Mouse (Mus musculus) kidney, adult 2 months (tissue): ENCODE measurements at regions not wholly inside any gene's neighbourhood (a gene's known extent, or its start where the extent isn't known, plus 50 kb on each side); places are given as distances from the start of the nearest gene placed in this dataset.
A peak's percentile ranks its signal among the peaks of the same experiment; 100 is the strongest.

Source experiments
- DNase-seq: peaks from one replicate; pipeline ENCODE4 v3.0.0; 2021
- H3K27ac ChIP-seq: fragments of 200-500 bp; 2 replicates; pipeline ENCODE4 v1.5.1; 2012; ENCODE audit warnings: low read depth, low read length, control low read depth, inconsistent platforms; ENCODE audit not compliant: insufficient read depth
- H3K27me3 ChIP-seq: fragments of 200-500 bp; replicated peaks from 2 replicates; pipeline ENCODE4 v1.6.1; 2012; ENCODE audit warnings: mild to moderate bottlenecking, moderate library complexity, low read length, inconsistent platforms; ENCODE audit not compliant: control insufficient read depth, insufficient read depth
- H3K36me3 ChIP-seq: fragments of 200-500 bp; 2 replicates; pipeline ENCODE4 v1.6.1; 2012; ENCODE audit warnings: mild to moderate bottlenecking, moderate library complexity, low read length, inconsistent platforms; ENCODE audit not compliant: control insufficient read depth, insufficient read depth
- H3K4me1 ChIP-seq: fragments of 200-500 bp; 2 replicates; pipeline ENCODE4 v1.6.1; 2011; ENCODE audit warnings: low read length; ENCODE audit not compliant: control insufficient read depth, insufficient read depth
- H3K4me3 ChIP-seq: fragments of 200-500 bp; 2 replicates; pipeline ENCODE4 v1.5.1; 2011; ENCODE audit warnings: mild to moderate bottlenecking, low read depth, low read length, control low read depth; ENCODE audit not compliant: insufficient read depth
- CTCF ChIP-seq: fragments of 200-500 bp; conservative IDR thresholded peaks from 2 replicates; pipeline ENCODE4 v1.5.1; 2011; ENCODE audit warnings: low read depth, mild to moderate bottlenecking, control low read depth, low read length, moderate library complexity, mixed read lengths; ENCODE audit not compliant: insufficient read depth, insufficient read length
- POLR2A ChIP-seq: fragments of 200-500 bp; IDR thresholded peaks from one replicate; pipeline ENCODE4 v1.6.1; 2011; ENCODE audit warnings: low read depth, low read length, control low read depth
- WGBS: fragments of 180-500 bp; shearing (Covaris S2); methylation state at CpG from one replicate; pipeline ENCODE4 v1.1.7; 2018; 5-methylcytosine and 5-hydroxymethylcytosine counted together

DNA sequence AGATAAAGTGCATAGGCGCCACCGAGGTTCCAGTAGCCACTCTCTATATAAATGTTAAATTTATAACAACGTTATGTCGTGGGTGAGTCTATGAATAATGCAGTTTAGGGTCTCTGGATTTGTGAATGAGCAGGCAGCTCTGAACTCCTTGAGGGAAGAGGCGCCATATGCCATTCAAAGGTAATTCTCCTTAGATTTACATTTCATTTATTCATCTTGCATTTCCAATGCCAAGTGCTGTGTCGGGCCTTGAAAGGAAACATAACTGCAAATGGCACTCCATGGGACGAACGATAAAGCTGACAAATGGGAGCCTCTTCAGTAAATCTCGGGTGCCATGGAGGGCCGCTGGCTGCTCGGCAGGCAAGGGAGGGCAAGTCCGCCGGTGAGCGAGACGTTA, 216.4 kb upstream of the Nr5a2 start:
- no peaks in the 10 kb centered on the region for H3K36me3 ChIP-seq
- H3K4me3 ChIP-seq = no peak overlapping the region
- WGBS = 83% methylated on average over 15 of the region's 15 CpGs
- DNase-seq = no peak
- TF ChIP-seq CTCF (no peak), POLR2A (no peak)
- no peaks in the 10 kb centered on the region for H3K27me3 ChIP-seq
- H3K4me1 ChIP-seq = no peaks in the 10 kb centered on the region
- no peak overlapping the region for H3K27ac ChIP-seq

DNA sequence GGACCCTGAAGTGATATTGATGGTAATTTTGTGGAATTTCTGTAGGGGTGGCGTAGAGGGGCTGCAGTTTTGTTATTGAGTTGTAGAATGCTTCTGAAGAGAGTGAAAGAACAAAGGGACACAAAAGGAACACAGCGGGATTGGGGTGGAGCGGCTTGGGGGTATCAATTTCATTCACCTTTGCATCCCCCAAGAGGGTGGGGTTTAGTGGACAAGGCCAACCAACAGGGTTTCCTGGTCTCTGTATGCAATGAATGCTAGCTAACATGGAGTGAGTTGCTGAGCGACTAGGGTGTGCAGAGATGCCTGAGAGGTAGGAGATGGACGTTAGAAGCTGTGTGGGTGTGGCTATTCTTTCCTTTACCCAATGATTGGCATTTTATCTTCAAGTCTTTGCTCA, 213.8 kb upstream of the Nr5a2 start:
- DNase-seq = no peak
- Histone ChIP-seq H3K27me3 (no peaks in the 10 kb centered on the region), H3K4me1 (no peaks in the 10 kb centered on the region), H3K4me3 (no peak overlapping the region), H3K36me3 (no peaks in the 10 kb centered on the region), H3K27ac (no peak overlapping the region)
- 55% methylated on average over 5 of the region's 5 CpGs for WGBS
- TF ChIP-seq CTCF (no peak), POLR2A (no peak)

DNA sequence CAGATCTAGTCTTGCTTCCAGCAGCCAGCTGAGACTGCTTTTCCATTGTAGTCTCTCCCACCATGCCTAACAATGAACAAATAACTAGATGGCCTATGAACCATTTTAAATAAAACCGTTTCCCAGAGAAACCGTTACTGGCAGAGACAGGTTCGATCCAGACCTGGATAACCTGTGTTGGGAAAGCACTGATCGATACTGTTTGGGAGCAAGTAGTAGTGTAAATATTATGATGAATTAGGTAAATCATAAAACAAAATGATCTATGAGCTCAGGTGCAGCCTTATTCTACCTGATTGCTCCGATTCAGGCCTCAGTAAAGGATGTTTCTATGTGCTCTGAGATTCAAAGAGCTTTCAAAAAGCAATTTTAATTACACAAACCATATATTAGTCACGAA, 211.9 kb upstream of the Nr5a2 start:
- 87% methylated on average over 6 of the region's 6 CpGs for WGBS
- Histone ChIP-seq H3K4me3 (no peak overlapping the region), H3K27me3 (no peaks in the 10 kb centered on the region), H3K27ac (no peak overlapping the region), H3K4me1 (no peaks in the 10 kb centered on the region), H3K36me3 (no peaks in the 10 kb centered on the region)
- DNase-seq = no peak
- TF ChIP-seq POLR2A (no peak), CTCF (no peak)

DNA sequence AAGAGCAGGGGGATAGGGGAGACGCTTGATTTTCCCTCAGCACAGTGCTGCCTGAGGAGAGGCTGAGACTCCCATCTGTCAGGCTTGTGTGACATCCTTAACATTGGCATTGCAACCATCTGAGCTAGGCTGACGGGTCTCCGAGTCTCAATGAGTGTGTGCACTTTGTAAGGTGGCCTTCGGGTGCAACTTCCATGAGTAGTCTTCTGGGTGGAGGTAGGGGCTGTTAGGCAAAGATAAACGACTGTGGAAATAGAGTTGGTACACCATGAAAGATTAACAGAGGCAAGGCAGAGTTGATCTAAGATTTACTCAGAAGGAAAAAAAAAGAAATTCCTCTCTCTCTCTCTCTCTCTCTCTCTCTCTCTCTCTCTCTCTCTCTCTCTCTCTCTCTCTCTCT, 211.2 kb upstream of the Nr5a2 start:
- TF ChIP-seq CTCF (no peak), POLR2A (no peak)
- no peak overlapping the region for H3K4me3 ChIP-seq
- no peak overlapping the region for H3K27ac ChIP-seq
- H3K27me3 ChIP-seq = no peaks in the 10 kb centered on the region
- no peaks in the 10 kb centered on the region for H3K36me3 ChIP-seq
- 56% methylated on average over 5 of the region's 5 CpGs for WGBS
- no peak for DNase-seq
- no peaks in the 10 kb centered on the region for H3K4me1 ChIP-seq

DNA sequence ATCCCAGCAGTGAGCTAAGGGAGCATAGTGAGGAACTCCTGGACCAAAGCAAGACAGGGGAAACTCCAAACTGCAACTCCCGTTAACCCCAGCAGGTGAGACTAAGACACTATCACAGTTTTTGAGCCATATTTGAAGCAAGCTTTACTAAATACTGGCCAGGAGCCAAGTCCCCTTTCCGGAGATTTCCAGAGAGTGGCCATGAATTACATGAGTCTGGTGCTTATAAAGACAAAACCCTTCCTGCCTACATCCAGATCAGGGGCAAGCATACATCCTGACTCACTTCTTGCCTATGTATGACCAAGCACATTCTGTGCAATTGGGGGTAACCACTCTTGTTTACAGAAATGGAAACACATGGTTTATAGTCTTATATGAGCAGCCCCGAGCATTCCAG, 187.6 kb upstream of the Nr5a2 start:
- DNase-seq = no peak
- TF ChIP-seq POLR2A = no peak
- no peak for TF ChIP-seq CTCF
- Histone ChIP-seq H3K27me3 (no peaks in the 10 kb centered on the region), H3K36me3 (no peaks in the 10 kb centered on the region), H3K27ac (no peak overlapping the region), H3K4me1 (no peaks in the 10 kb centered on the region), H3K4me3 (no peak overlapping the region)
- 56% methylated on average over 3 of the region's 3 CpGs for WGBS

DNA sequence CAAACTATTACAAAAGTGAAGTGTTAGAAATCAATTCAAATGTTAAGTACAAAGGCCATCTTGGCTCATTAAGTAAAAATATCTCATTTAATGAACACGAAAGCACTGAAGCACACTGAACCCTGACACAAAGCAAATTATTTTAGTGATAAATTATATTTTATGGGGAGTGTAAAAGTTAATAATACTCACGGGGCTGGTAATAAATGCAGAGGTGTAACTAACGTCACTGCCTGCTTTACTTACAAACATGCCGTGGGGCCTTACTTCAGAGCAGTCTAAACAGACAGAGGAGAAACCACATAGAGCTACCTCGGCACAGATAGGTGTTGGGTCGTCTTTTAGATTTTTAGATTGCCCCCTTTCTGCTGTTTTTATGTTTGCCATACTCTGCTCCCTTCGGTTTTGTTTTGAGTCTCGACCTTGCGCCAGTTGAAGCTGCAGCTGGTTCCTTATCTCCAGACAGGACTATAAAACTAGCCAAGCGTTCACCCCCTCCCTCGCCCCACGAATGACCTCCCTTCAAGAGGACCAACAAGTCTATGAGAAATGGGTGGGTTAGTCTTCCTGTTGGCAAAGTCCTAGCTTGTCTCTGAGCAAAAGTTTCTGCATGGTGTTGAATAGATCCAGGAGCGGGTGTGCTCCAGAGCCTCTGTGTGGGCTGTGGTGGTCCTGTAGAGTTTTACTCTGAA, 181.8 kb upstream of the Nr5a2 start:
- peak; percentile 5 for DNase-seq
- WGBS = 23% methylated on average over 13 of the region's 13 CpGs
- Histone ChIP-seq H3K27ac (no peak overlapping the region), H3K4me1 (no peaks in the 10 kb centered on the region; the same call in 1 of the 2 replicates), H3K36me3 (no peaks in the 10 kb centered on the region), H3K27me3 (no peaks in the 10 kb centered on the region), H3K4me3 (no peak overlapping the region)
- no peak for TF ChIP-seq POLR2A
- TF ChIP-seq CTCF = no peak

DNA sequence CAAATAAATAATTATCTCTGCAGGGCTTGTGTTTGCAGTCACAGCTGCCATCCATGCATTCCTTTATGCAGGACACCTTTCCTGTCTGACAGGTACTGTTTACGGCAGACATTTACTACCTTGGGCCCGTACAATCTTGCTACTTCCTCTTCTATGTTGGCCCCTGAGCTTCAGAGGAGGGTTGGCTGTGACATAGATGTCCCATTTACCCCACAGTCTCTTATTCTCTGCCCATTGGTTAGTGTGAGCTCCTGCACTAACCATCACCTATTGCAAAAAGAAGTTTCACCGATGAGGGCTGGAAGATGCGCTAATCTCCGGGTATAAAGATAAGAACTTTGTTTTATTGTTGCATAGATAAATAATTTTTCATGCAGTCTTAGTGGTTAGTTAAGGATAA, 181.1 kb upstream of the Nr5a2 start:
- DNase-seq = no peak
- no peak overlapping the region for H3K27ac ChIP-seq

More for the DNA sequence above, 181.1 kb upstream of the Nr5a2 start:
- no peak overlapping the region for H3K4me3 ChIP-seq
- WGBS = 62% methylated on average over 5 of the region's 5 CpGs
- no peaks in the 10 kb centered on the region; the same call in 1 of the 2 replicates for H3K4me1 ChIP-seq
- TF ChIP-seq CTCF (no peak), POLR2A (no peak)
- no peaks in the 10 kb centered on the region for H3K36me3 ChIP-seq
- H3K27me3 ChIP-seq = no peaks in the 10 kb centered on the region
